ENCODE assay signal across 7 mouse cellular contexts in genomic region chr11:22981984-22982757, GRCm38 (mm10). TPM values are rescaled to one million over a fixed set of nuclear protein-coding genes. Genes with fewer than 3 reads are reported as not detected.
DNase-seq lines count a peak whose midpoint lies in the region; ATAC-seq lines count a peak whose summit lies in the region.

TSS of gene Gm28048 (minus strand) at chr11:22982090.
TSS of gene Commd1 (minus strand) at chr11:22982382.

- H3K4me1 ChIP-seq in intestine, embryonic 15.5 days (replicated peaks): peaks cover 9% of the 10 kb centered on the region
- peaks cover 8% of the 10 kb centered on the region for H3K4me1 ChIP-seq in midbrain, embryonic 11.5 days (ENCODE audit: control insufficient read depth, insufficient read depth, low read length)

- H3K4me3 ChIP-seq in intestine, embryonic 15.5 days (replicated peaks): peak within 1 kb of the TSS; percentile 64
- peak within 1 kb of the TSS; percentile 56 for H3K4me3 ChIP-seq in midbrain, embryonic 11.5 days (ENCODE audit: low read depth, low read length)

- 3% methylated on average over 42 of the region's 42 CpGs for WGBS in intestine, embryonic 15.5 days
- WGBS in midbrain, embryonic 11.5 days: 4% methylated on average over 42 of the region's 42 CpGs

- peak within 1 kb of the TSS; percentile 78 for H3K9ac ChIP-seq in intestine, embryonic 15.5 days
- peak within 1 kb of the TSS; percentile 69 for H3K9ac ChIP-seq in midbrain, embryonic 11.5 days (ENCODE audit: low read length)

- no peaks in the 10 kb centered on the region for H3K9me3 ChIP-seq in intestine, embryonic 15.5 days
- no peaks in the 10 kb centered on the region for H3K9me3 ChIP-seq in midbrain, embryonic 11.5 days (ENCODE audit: control insufficient read depth, low read length)

- intact Hi-C loops in left cerebral cortex, postnatal 36 days (cut with DNase I): loop anchor here (10.0 kb wide), 1 partner anchor 583 kb away; no protein-coding TSS in a partner anchor

- ATAC-seq in intestine, embryonic 15.5 days: peak; percentile 95
- ATAC-seq in midbrain, embryonic 11.5 days (ENCODE audit: low FRiP score): peak; percentile 94

- H3K4me2 ChIP-seq in intestine, embryonic 15.5 days (replicated peaks): peak within 1 kb of the TSS; percentile 63
- peak within 1 kb of the TSS; percentile 76 for H3K4me2 ChIP-seq in midbrain, embryonic 11.5 days

- 0 out of 2 replicates have a peak, but pooled peaks cover 3% of the 10 kb centered on the region for H3K36me3 ChIP-seq in intestine, embryonic 15.5 days
- H3K36me3 ChIP-seq in midbrain, embryonic 11.5 days (ENCODE audit: control insufficient read depth, insufficient read depth, low read length): no peaks in the 10 kb centered on the region

- peak within 1 kb of the TSS; percentile 99 for H3K27ac ChIP-seq in intestine, embryonic 15.5 days
- H3K27ac ChIP-seq in midbrain, embryonic 11.5 days (ENCODE audit: low read depth, low read length): peak within 1 kb of the TSS; percentile 89

- no peaks in the 10 kb centered on the region for H3K27me3 ChIP-seq in intestine, embryonic 15.5 days (replicated peaks)
- no peaks in the 10 kb centered on the region for H3K27me3 ChIP-seq in midbrain, embryonic 11.5 days (ENCODE audit: control insufficient read depth, insufficient read depth, low read length)

- peak; percentile 97 to 98 for DNase-seq in adrenal gland, adult 18-20 months (ENCODE audit: low spot score in 2 of 2)
- peak; percentile 95 for DNase-seq in embryo, embryonic 11 days
- DNase-seq in gastrocnemius, postnatal 25 days: peak; percentile 95
- DNase-seq in left cerebral cortex, postnatal 36 days (ENCODE audit: low spot score in 2 of 2): peak; percentile 96 to 97
- DNase-seq in midbrain, embryonic 11.5 days (ENCODE audit: low spot score, missing footprints): peak; percentile 100
- peak; percentile 90 for DNase-seq in skeletal muscle tissue, adult 2 months (ENCODE audit: low read depth, low spot score)

RNA-seq across cellular contexts. Expression of gene Gm28048, which starts in this region (rescaled TPM):
- 10 to 100 TPM; 23.9 to 39.5 TPM for total RNA-seq in adrenal gland, adult 18-20 months (2021)
- 1 to 10 TPM; 1.8 to 1.9 TPM for total RNA-seq in gastrocnemius, postnatal 25 days (2021)
- 13.1 and 16.2 TPM in 2 replicates for polyA plus RNA-seq in intestine, embryonic 15.5 days (2015; fragmentation: Nextera tagmentation; extraction: Ambion mirVana)
- 10 to 100 TPM in 1 of 2 experiments, 1 to 10 TPM in 1; 8.7 to 13.7 TPM for total RNA-seq in left cerebral cortex, postnatal 36 days (2021)
- polyA plus RNA-seq in midbrain, embryonic 11.5 days (2014; fragmentation: Nextera tagmentation; extraction: Ambion mirVana): 5.2 and 5.6 TPM in 2 replicates

RNA-seq across cellular contexts. Expression of gene Commd1, which starts in this region (rescaled TPM):
- 100 to 1,000 TPM in 1 of 2 experiments, 10 to 100 TPM in 1; 93.8 to 103 TPM for total RNA-seq in adrenal gland, adult 18-20 months (2021)
- total RNA-seq in gastrocnemius, postnatal 25 days (2021): 100 to 1,000 TPM in 1 of 2 experiments, 10 to 100 TPM in 1; 95.6 to 108 TPM
- polyA plus RNA-seq in intestine, embryonic 15.5 days (2015; fragmentation: Nextera tagmentation; extraction: Ambion mirVana): 375 and 384 TPM in 2 replicates
- 10 to 100 TPM; 38.8 to 44.6 TPM for total RNA-seq in left cerebral cortex, postnatal 36 days (2021)
- 432 and 437 TPM in 2 replicates for polyA plus RNA-seq in midbrain, embryonic 11.5 days (2014; fragmentation: Nextera tagmentation; extraction: Ambion mirVana)

Comparison
In these comparisons a context has a peak if more than half of its experiments do, and no peak if none do; other contexts are left out.
1. Peak in every context shown above with its lines: DNase-seq, ATAC-seq, H3K4me3 ChIP-seq and H3K27ac ChIP-seq.